Mouse (Mus musculus): ENCODE measurements around the gene Plcg1.

The Plcg1 gene

GRCm38 (mm10) chr2:160735706-160736310, 4.7 kb downstream of the Plcg1 start:
- DNase-seq (ENCODE audit: low read depth) = no peak

GRCm38 (mm10) chr2:160736466-160736865, 5.4 kb downstream of the Plcg1 start:
- DNase-seq (ENCODE audit: low read depth) = no peak

GRCm38 (mm10) chr2:160738354-160738753, 7.3 kb downstream of the Plcg1 start:
- no peak for DNase-seq (ENCODE audit: low read depth)

- DNase-seq (ENCODE audit: low read depth) = no peak
Measured at GRCm38 (mm10) chr2:160739647-160740356, 8.7 kb downstream of the Plcg1 start.

- DNase-seq (ENCODE audit: low read depth) = no peak
Measured at GRCm38 (mm10) chr2:160740521-160741156, 9.5 kb downstream of the Plcg1 start.

- DNase-seq (ENCODE audit: low read depth) = no peak
Measured at GRCm38 (mm10) chr2:160741580-160741979, 10.5 kb downstream of the Plcg1 start.

GRCm38 (mm10) chr2:160742161-160742609, 11.1 kb downstream of the Plcg1 start:
- DNase-seq (ENCODE audit: low read depth) = no peak

GRCm38 (mm10) chr2:160744040-160744822, 13.1 kb downstream of the Plcg1 start:
- peak; percentile 61 for DNase-seq (ENCODE audit: low read depth)

GRCm38 (mm10) chr2:160744823-160745210, 13.7 kb downstream of the Plcg1 start:
- DNase-seq (ENCODE audit: low read depth) = peak; percentile 43

- DNase-seq (ENCODE audit: low read depth) = no peak
Measured at GRCm38 (mm10) chr2:160745497-160745896, 14.4 kb downstream of the Plcg1 start.

GRCm38 (mm10) chr2:160746637-160747036, 15.5 kb downstream of the Plcg1 start:
- DNase-seq (ENCODE audit: low read depth) = no peak

GRCm38 (mm10) chr2:160747075-160747474, 16.0 kb downstream of the Plcg1 start:
- DNase-seq (ENCODE audit: low read depth) = no peak

- DNase-seq (ENCODE audit: low read depth) = no peak
Measured at GRCm38 (mm10) chr2:160756583-160757203, 25.6 kb downstream of the Plcg1 start.

- DNase-seq (ENCODE audit: low read depth) = peak; percentile 55
Measured at GRCm38 (mm10) chr2:160760433-160761184, 29.5 kb downstream of the Plcg1 start.

GRCm38 (mm10) chr2:160763816-160764215, 32.7 kb downstream of the Plcg1 start:
- DNase-seq (ENCODE audit: low read depth) = no peak

GRCm38 (mm10) chr2:160764386-160764785, 33.3 kb downstream of the Plcg1 start:
- no peak for DNase-seq (ENCODE audit: low read depth)

- no peak for DNase-seq (ENCODE audit: low read depth)
Measured at GRCm38 (mm10) chr2:160765096-160765495, 34.0 kb downstream of the Plcg1 start.

GRCm38 (mm10) chr2:160766371-160766771, 35.3 kb downstream of the Plcg1 start:
- DNase-seq (ENCODE audit: low read depth) = no peak

- no peak for DNase-seq (ENCODE audit: low read depth)
Measured at GRCm38 (mm10) chr2:160767201-160767600, 36.1 kb downstream of the Plcg1 start.

- DNase-seq (ENCODE audit: low read depth) = no peak
Measured at GRCm38 (mm10) chr2:160768097-160768695, 37.1 kb downstream of the Plcg1 start.

GRCm38 (mm10) chr2:160768997-160769396, 37.9 kb downstream of the Plcg1 start:
- no peak for DNase-seq (ENCODE audit: low read depth)

Data from NIH3T3 (cell line).